7 mouse cellular contexts compared by ENCODE assay signal in the genomic region with DNA sequence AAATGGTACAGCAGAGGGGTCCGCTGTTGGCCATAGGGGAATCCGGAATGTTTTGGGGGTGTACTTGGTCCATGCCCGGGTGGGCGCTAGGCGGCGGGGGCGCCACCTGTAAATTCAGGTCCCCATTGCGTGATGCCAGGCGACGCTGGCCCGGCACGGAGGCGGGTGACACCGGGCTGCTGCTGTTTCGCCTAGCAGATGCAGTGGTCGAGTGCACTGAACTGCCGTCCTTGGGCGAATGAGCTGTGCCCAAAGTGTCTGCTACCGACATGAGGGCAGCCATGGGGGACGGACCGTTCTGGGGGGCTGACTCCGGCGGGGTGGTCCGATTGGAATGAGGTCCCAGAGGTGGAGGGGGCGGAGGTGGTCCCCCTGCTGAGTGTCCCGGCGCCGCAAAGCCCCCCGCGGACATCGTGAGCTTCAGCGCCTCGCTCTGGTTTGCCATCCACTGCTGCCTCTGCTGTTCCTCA. TPM values are rescaled to one million over a fixed set of nuclear protein-coding genes. Genes with fewer than 3 reads are reported as not detected.
A peak's percentile ranks its signal among the peaks of the same experiment; 100 is the strongest.
DNase-seq lines count a peak whose midpoint lies in the region; ATAC-seq lines count a peak whose summit lies in the region.

No protein-coding gene starts in this region.

- 10% methylated on average over 33 of the region's 33 CpGs for WGBS in forebrain, embryonic 11.5 days
- 10% methylated on average over 33 of the region's 33 CpGs for WGBS in neural tube, embryonic 12.5 days

- H3K4me2 ChIP-seq in forebrain, embryonic 11.5 days (ENCODE audit: low read depth, low read length, severe bottlenecking): peak overlapping the region; percentile 98
- H3K4me2 ChIP-seq in neural tube, embryonic 12.5 days (replicated peaks): peak overlapping the region; percentile 87

- ATAC-seq in forebrain, embryonic 11.5 days (replicated peaks; ENCODE audit: low FRiP score): no peak
- ATAC-seq in neural tube, embryonic 12.5 days (ENCODE audit: low FRiP score, low read depth): no peak

- 0 out of 2 replicates have a peak overlapping the region, but pooled peaks have one; percentile 25 for H3K27ac ChIP-seq in forebrain, embryonic 11.5 days (ENCODE audit: low read depth, low read length)
- peak overlapping the region; percentile 11; the same call in 1 of the 2 replicates for H3K27ac ChIP-seq in neural tube, embryonic 12.5 days

- H3K36me3 ChIP-seq in forebrain, embryonic 11.5 days (ENCODE audit: control insufficient read depth, insufficient read depth, low read length): no peaks in the 10 kb centered on the region
- no peaks in the 10 kb centered on the region for H3K36me3 ChIP-seq in neural tube, embryonic 12.5 days

- H3K4me3 ChIP-seq in forebrain, embryonic 11.5 days (ENCODE audit: low read depth, low read length): peak overlapping the region; percentile 88
- H3K4me3 ChIP-seq in neural tube, embryonic 12.5 days: peak overlapping the region; percentile 84

- DNase-seq in thymus, postnatal 4 days: peak; percentile 35
- no peak for DNase-seq in thymus, postnatal 14 days
- DNase-seq in forebrain, embryonic 11.5 days (ENCODE audit: low spot score): peak; percentile 67
- DNase-seq in kidney, postnatal 14 days: peak; percentile 42
- DNase-seq in gastrocnemius, postnatal 10 days: no peak
- no peak for DNase-seq in gastrocnemius, postnatal 4 days (ENCODE audit: low spot score in 2 of 2)

- H3K9ac ChIP-seq in forebrain, embryonic 11.5 days (ENCODE audit: low read length): peak overlapping the region; percentile 97
- peak overlapping the region; percentile 96 for H3K9ac ChIP-seq in neural tube, embryonic 12.5 days

- H3K4me1 ChIP-seq in forebrain, embryonic 11.5 days (replicated peaks; ENCODE audit: control insufficient read depth, insufficient read depth, low read length): peaks cover 28% of the 10 kb centered on the region
- H3K4me1 ChIP-seq in neural tube, embryonic 12.5 days: peaks cover 48% of the 10 kb centered on the region

- H3K9me3 ChIP-seq in forebrain, embryonic 11.5 days (ENCODE audit: control insufficient read depth, low read length): no peaks in the 10 kb centered on the region
- no peaks in the 10 kb centered on the region for H3K9me3 ChIP-seq in neural tube, embryonic 12.5 days

- H3K27me3 ChIP-seq in forebrain, embryonic 11.5 days (ENCODE audit: control insufficient read depth, insufficient read depth, low read length): no peaks in the 10 kb centered on the region
- peaks cover 3% of the 10 kb centered on the region; the same call in 1 of the 2 replicates for H3K27me3 ChIP-seq in neural tube, embryonic 12.5 days (replicated peaks)

RNA-seq across cellular contexts. Expression of gene Irf2bpl, which starts 2.8 kb away (rescaled TPM):
- polyA plus RNA-seq in forebrain, embryonic 11.5 days (2014; fragmentation: Nextera tagmentation; extraction: Ambion mirVana): 40.3 and 42.7 TPM in 2 replicates
- 57.2 and 61.9 TPM in 2 replicates for polyA plus RNA-seq in neural tube, embryonic 12.5 days (2016; fragmentation: Nextera tagmentation; extraction: Ambion mirVana)
- 10 to 100 TPM; 42.9 to 46.7 TPM for total RNA-seq in gastrocnemius, postnatal 10 days (2021)
- total RNA-seq in gastrocnemius, postnatal 4 days (2021): 10 to 100 TPM; 43.2 to 44.8 TPM

Comparison
In these comparisons a context has a peak if more than half of its experiments do, and no peak if none do; other contexts are left out.
1. DNase-seq: peak in thymus, postnatal 4 days (single experiment), forebrain, embryonic 11.5 days (single experiment) and kidney, postnatal 14 days (single experiment); none in thymus, postnatal 14 days (single experiment), gastrocnemius, postnatal 10 days (single experiment) and gastrocnemius, postnatal 4 days (0 of 2).